Mouse (Mus musculus) gastrocnemius, postnatal 14 days (tissue): ENCODE data around the gene Ttc29. TPM values are rescaled to one million over a fixed set of nuclear protein-coding genes. Genes with fewer than 3 reads are reported as not detected.

Experiments
- DNase-seq: peaks from one replicate; pipeline ENCODE4 v3.0.0; 2021; ENCODE audit warnings: mixed read lengths
- intact Hi-C: fragments of 180-260 bp; cut with DNase I; formaldehyde crosslinking; loops from one replicate; pipeline ENCODE4 v1.15.1; 2025; ENCODE audit warnings: low total_unique reads
- total RNA-seq, 2 experiments: library from RNA; stranded (reverse); gene quantifications; 2 replicates each; pipeline ENCODE4 v1.2.3; 2021

Gene Ttc29
- total RNA-seq, 2 experiments from 2014 or later, result not detected

GRCm38 (mm10) chr8:78354801-78355200, 141.7 kb downstream of the Ttc29 start:
- intact Hi-C loops, result no loop called here
- no peak for DNase-seq

DNA sequence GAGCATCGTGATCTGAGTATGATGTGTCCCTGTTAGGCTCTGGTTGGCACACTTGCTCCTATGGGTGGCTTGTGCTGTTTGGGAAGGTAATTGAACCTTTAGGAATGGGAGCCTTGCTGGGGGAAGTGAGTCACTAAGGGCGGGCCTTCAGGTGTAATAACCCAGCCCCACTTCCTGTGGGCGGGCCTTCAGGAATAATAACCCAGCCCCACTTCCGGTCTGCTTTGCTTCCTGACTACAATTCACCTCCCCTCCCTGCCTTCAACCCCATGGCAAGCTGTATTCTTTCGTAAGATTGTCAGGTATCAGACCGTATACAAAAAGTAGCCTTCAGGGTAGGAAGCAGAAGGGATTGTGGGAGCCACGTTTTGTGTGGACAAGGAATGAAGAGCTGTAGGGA, 177.7 kb downstream of the Ttc29 start:
- intact Hi-C loops, result no loop called here
- no peak for DNase-seq

DNA sequence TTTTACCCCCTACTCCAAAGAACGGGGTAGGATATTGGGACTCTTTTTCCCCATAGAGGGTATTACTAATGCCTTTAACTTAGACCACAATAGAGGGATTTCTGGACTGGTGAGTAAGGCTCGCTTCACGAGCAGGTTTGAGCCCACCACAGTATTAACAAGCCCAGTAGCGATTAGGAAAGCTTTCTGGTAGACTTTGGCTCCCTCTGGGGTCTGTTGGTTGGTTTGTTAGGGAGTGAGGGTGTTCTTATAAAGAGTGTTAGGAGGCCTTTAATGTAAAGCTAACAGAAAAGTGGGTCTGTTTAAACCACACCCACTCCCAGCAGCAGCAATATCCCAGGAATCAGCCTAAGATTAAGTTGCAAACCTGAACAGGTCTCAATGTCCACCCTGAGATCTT, 206.2 kb downstream of the Ttc29 start:
- DNase-seq, result no peak
- intact Hi-C loops, result no loop called here

GRCm38 (mm10) chr8:78420101-78420503, 207.0 kb downstream of the Ttc29 start:
- DNase-seq, result peak; percentile 26
- intact Hi-C loops, result no loop called here

DNA sequence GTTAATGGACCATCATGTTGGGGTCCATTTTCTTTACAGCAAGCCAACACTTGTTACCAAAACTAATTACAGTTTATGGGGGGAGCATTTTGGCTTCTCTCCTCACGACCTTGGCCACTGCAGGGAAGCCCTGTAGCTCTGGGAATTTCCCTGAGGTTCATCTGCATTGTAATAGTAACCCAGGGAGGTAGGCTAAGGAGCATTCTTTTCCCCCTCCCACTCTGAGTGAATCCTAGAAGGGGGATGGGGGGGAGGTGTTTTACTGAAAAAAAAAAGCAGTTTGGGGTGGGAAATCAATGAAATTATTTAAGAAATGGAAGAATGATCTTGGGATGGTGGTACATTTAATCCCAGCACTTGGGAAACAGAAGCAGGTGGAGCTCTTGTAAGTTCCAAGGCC, 210.8 kb downstream of the Ttc29 start:
- intact Hi-C loops, result no loop called here
- DNase-seq, result no peak

- DNase-seq, result no peak
- intact Hi-C loops, result no loop called here
Measured at GRCm38 (mm10) chr8:78426455-78426854, 213.4 kb downstream of the Ttc29 start.

DNA sequence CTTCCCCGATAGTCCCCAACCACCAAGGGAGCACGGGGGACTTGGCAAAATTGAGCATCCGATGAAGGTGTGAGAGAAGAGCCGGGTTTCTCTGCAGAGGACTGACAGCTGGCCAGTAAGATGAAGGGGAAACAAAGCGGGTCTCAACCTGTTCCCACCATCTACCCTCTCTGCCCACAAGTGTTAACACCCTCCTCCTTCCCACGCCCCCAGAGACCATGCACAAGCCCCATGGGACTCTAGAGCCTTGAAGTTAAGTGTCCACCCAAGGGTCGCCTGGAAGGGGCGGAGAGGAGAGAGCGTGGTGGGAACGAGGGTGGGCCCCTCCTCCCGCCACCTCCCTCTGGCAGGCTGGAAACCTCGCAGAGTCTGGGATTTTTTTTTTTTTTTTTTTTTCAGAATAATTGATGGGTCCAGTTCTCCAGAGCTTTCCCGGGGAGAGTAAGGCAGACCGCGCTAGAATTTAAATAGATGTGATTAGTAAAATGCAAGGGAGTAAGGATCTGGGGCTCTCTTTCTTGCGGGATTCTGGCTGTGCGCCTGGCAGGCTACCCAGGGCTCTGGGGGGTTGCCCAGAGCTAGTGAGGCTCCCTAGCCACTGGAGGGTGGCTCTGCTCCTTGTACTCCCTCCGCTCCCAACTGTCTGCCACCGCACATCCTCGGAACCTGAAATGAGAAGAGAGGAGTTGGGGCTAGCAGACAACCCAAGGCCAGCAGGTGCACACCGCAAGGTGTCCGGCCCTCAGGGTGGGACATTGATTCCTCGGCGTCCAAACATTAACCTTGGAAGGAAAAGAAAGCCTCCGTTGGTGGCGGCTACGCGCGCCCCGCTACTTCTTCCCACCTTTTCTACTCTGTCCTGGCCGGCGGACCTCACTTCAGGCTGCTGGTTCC, 214.0 kb downstream of the Ttc29 start:
- intact Hi-C loops, result no loop called here
- DNase-seq, result no peak

GRCm38 (mm10) chr8:78427769-78428130, 214.7 kb downstream of the Ttc29 start:
- intact Hi-C loops, result no loop called here
- no peak for DNase-seq

DNA sequence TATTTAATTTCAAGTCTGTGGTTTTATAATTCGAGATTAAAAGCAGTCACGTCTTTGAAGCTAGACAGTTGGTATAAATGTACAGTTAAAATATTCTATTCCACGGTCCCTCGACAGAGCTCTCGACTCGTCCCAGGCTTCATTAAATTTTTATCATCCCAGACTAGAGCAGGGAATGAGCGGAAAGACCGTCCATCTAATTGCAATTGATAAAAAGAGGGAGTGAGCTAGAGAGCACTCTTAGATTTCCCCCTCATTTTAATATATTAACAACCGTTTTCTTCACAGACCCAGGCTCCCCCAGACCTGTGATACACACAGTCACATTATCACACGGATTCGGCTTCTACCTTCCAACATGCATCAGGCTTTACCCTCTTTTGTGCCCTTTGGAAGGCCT, 215.1 kb downstream of the Ttc29 start:
- DNase-seq, result no peak
- intact Hi-C loops, result no loop called here

GRCm38 (mm10) chr8:78431356-78431755, 218.3 kb downstream of the Ttc29 start:
- intact Hi-C loops, result no loop called here
- peak; percentile 41 for DNase-seq

DNA sequence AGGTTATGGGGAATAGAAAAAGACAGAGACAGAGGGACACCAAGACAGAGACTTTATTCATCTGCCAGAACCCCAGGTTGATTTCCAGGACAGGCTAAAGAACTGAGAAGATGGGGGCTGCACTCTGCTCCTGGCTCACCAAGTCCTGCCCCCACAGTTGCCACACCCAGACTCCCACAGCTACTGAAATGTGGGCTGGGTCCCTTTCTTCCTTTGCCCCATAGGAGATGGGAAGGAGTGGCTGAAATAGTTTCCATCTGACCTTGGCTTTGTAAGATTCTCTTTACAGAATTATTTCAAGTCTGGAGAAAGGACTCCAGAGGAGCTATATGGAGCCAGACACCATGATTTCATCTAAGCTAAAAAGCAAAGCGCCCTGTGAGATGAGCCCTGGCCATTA, 219.4 kb downstream of the Ttc29 start:
- no peak for DNase-seq
- intact Hi-C loops, result no loop called here

GRCm38 (mm10) chr8:78433318-78433717, 220.2 kb downstream of the Ttc29 start:
- DNase-seq, result no peak
- intact Hi-C loops, result no loop called here

DNA sequence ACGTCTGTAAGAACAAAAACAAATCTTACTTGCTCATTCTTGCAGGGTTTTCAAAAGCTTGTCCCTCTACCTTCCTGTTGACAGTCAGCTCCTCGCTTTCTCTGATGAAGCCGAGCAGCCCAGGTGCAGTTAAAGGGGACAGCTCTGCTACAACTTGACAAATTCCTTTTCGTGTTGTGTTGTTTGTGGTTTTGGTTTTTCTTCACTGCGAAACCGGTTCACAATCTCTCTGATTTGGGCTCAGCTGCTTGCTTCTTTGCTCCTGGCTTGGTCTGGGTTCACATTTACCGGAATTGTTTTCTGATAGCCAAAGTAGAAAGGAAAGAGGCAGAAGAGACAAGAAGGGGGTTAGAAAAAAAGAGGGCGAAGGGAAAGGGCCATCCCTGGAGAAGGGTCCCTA, 221.2 kb downstream of the Ttc29 start:
- intact Hi-C loops, result no loop called here

DNA sequence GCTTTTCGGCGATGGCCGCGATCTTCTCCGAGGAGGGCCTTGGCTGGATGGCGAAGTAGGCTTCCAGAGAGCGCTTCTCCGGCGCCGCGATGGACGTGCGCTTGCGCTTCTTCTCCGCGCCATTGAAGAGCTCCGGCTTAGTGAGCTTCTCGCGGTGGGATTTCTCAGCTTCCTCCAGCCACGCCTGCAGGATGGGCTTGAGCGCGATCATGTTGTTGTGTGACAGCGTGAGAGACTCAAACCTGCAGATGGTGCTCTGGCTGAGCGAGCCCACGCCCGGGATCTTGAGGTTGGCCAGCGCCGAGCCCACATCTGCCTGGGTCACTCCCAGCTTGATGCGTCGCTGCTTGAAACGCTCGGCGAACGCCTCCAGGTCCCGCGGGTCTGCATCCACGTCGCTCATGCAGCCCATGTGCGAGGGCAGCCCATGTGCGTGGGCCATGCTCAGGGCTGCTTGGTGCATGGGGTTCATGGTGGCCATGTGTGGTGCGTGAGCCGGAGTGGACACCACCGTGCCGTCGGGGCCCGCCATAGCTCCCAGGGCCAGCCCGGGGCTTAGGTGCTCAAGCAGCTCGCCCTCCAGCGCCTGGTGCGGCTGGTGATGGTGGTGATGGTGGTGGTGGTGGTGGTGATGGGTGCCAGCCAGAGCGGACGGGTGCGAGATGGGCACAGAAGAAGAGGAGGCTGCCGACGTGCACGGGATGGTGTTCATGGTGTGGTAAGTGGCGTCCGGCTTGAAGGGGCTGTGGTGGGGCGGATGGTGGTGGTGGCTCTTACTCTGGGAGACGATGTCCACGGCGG, 221.9 kb downstream of the Ttc29 start:
- intact Hi-C loops, result no loop called here
- no peak for DNase-seq

More for the DNA sequence above, 221.2 kb downstream of the Ttc29 start:
- no peak for DNase-seq

DNA sequence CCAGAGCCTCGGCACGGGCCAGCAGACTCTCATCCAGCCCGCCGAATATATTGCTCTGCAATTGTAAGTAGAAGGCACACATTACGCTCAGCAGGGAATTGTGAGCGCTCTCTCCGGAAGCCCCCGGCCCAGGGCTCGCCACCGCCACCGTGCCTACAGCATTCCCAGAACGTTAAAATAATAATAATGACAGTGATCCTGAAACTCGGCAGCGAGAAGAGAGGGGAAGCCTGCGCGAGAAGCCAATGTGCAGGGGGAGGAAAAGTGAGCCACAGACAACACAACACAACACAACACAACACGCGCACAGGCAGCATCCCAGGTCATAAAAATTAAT, 222.5 kb downstream of the Ttc29 start:
- no peak for DNase-seq
- intact Hi-C loops, result no loop called here

DNA sequence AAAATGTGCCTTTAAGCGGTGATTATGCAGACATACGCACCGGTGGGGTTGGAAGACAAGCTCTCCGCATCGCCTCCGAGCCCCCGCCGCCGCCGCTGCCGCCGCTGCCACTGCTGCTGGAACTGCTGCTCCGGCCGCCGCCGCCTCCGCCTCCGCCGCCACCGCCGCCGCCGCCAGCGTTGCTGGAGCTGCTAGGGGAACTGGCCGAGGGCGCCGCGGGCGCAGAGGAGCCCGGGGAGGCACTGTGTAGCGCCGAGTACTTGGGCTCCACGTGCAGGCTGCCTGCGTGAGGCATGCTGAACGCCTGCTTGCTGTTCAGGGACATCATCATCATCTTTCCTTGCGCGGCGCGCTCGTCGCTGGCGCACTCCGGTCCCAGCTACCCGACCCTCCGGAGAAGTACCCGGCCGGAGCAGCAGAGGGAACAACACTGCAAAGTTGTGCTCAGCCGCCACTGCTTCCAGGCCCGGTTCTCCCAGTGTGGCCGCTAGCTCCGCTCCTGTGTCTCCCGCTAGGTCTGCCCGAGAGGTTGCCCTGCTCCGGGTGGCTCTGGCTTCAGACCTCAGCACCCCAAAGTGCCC, 223.1 kb downstream of the Ttc29 start, which contains the start of gene Pou4f2:
Gene Pou4f2, minus strand, starts transcription at position 575 of the 581 bp plus-strand sequence.
- no peak for DNase-seq
- intact Hi-C loops, result no loop called here

DNA sequence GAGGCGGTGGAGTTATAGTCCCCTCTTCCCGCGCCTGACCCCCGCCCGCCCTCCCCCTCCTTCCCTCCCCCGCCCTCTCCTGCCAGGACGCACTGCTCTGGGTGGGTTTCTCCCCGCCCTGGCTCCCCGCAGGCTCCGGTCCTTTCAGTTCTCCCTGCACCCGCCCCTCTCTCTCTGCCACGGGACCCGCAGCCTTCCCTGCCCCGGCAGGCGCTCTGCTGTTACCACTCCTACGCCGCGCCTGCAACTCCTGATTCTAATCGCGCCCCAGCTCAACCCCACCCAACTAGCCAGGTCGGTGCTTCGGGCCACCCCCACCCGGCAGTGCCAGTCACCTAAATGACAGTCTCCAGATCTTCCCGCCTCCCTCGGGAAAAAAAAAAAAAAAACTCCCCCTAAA, 223.6 kb downstream of the Ttc29 start:
- no peak for DNase-seq
- intact Hi-C loops, result no loop called here

DNA sequence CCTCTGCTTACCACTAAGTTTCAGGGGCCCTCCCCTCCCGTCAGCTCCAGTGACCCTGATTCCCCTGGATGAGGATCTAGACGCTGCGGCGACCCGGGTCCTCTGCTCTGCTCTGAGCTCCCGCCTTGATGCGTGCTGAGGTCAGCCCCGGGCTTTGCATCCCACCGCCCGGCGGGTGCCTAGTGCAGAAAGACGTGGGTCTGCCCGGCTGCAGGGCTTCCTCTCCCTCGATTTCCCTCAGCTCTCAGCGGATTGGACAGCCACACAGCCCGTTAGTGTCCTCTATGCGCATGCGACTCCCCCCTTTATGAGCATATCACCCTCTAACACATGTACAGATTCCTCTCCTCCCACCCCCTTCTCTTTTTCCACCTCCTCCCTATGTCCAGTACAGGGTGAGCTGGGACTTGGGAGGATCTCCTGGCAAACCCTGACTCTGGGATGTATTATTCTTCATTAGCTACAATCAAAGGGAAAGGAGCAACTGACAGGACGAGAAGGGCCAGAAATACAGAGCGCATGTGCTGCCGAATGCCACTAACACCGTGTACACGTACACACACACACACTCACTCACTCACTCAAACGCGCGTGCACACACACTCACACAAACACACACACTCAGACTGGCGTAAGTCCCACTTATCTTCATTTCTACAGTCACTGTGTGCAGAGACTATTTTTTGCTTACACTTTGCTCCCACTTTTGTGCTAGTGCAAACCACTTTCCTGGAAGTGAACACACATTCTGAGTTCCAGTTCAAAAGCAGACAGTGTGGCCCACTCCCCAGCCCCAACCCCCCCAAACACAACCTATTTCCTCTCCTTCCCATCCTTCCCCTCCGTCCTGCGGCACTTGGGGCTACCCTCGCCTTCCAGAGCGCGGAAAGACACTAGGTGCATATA, 224.3 kb downstream of the Ttc29 start:
- DNase-seq, result no peak
- intact Hi-C loops, result no loop called here

GRCm38 (mm10) chr8:78438121-78438520, 225.0 kb downstream of the Ttc29 start:
- intact Hi-C loops, result no loop called here
- DNase-seq, result peak; percentile 39

GRCm38 (mm10) chr8:78442781-78443180, 229.7 kb downstream of the Ttc29 start:
- intact Hi-C loops, result no loop called here
- no peak for DNase-seq
